In the genomic region with DNA sequence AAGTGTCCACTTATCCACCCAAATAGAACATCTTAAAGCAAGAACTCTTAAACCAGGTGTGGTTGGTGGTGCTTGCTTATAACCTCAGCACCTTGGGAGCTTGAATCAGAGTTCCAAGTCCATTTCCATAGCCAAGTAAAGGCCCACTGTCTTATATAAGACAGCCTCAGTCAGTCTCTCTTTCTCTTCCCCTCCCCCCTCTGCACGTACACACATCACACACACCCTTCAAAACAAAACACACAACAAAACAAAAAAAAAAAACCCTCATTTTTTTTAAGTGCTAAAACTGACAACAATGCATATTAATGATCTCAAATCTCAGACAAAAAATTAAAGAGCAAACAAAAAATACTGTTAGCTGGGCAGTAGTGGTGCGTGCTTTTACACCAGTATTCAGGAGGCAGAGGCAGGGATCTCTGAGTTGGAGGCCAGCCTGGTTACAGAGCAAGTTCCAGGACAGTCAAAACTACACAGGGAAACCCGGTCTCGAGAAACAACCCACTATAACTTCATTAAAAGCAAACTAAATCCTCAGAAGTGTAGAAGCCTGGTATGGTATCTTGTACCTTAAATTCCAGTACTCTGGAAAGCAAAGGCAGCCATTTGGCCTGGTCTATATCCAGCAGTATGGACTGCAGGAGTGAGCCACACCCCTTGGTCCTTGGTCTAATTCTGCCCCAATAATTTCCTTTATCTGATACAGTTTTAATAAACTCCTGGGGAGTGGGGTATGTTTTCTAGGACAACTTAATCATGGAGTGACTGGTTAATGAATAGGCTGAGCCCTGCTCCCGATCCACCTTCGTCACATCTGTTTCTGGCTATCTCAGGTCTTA, we compare ENCODE assay signal across 8 mouse cellular contexts. TPM values are rescaled to one million over a fixed set of nuclear protein-coding genes. Genes with fewer than 3 reads are reported as not detected.
DNase-seq lines count a peak whose midpoint lies in the region; ATAC-seq and TF ChIP-seq lines count a peak whose summit lies in the region.

No protein-coding gene starts in this region.

- peak overlapping the region; percentile 69 for H3K4me2 ChIP-seq in hindbrain, embryonic 14.5 days (replicated peaks)

- H3K4me3 ChIP-seq in thymus, adult 2 months (ENCODE audit: control insufficient read depth, insufficient read depth, low read length), result peak overlapping the region; percentile 58
- H3K4me3 ChIP-seq in hindbrain, embryonic 14.5 days (replicated peaks; ENCODE audit: low read length), result peak overlapping the region; percentile 87
- peak overlapping the region; percentile 83 for H3K4me3 ChIP-seq in midbrain, embryonic 10.5 days

- peaks cover 4% of the 10 kb centered on the region for H3K4me1 ChIP-seq in thymus, adult 2 months (replicated peaks; ENCODE audit: control insufficient read depth, insufficient read depth, low read length)
- H3K4me1 ChIP-seq in hindbrain, embryonic 14.5 days (replicated peaks; ENCODE audit: control insufficient read depth, insufficient read depth, low read length), result peaks cover 31% of the 10 kb centered on the region
- peaks cover 27% of the 10 kb centered on the region for H3K4me1 ChIP-seq in midbrain, embryonic 10.5 days

- H3K9ac ChIP-seq in hindbrain, embryonic 14.5 days, result peak overlapping the region; percentile 66

- no peaks in the 10 kb centered on the region for H3K27me3 ChIP-seq in thymus, adult 2 months (ENCODE audit: control insufficient read depth, insufficient read depth, low read length)
- H3K27me3 ChIP-seq in hindbrain, embryonic 14.5 days (ENCODE audit: control insufficient read depth, insufficient read depth, low read length), result no peaks in the 10 kb centered on the region
- no peaks in the 10 kb centered on the region for H3K27me3 ChIP-seq in midbrain, embryonic 10.5 days (ENCODE audit: low read depth, poor library complexity, severe bottlenecking)

- H3K36me3 ChIP-seq in thymus, adult 2 months (ENCODE audit: control insufficient read depth, insufficient read depth, low read length), result no peaks in the 10 kb centered on the region
- H3K36me3 ChIP-seq in hindbrain, embryonic 14.5 days (replicated peaks; ENCODE audit: control insufficient read depth, insufficient read depth), result no peaks in the 10 kb centered on the region
- H3K36me3 ChIP-seq in midbrain, embryonic 10.5 days, result no peaks in the 10 kb centered on the region

- ATAC-seq in CD4-positive, CD25-positive, alpha-beta regulatory T cell, adult 4 months, result no peak
- no peak for ATAC-seq in hindbrain, embryonic 14.5 days (ENCODE audit: low FRiP score)
- ATAC-seq in megakaryocyte progenitor cell, adult 5-6 weeks (replicated peaks; ENCODE audit: poor library complexity), result no peak

- peak overlapping the region; percentile 74 for H3K27ac ChIP-seq in thymus, adult 2 months (ENCODE audit: control insufficient read depth, insufficient read depth, low read length)
- peak overlapping the region; percentile 91 for H3K27ac ChIP-seq in hindbrain, embryonic 14.5 days
- H3K27ac ChIP-seq in midbrain, embryonic 10.5 days (replicated peaks), result peak overlapping the region; percentile 82

- no peak for TF ChIP-seq CTCF in thymus, adult 2 months (IDR thresholded peaks at IDR 0.05; ENCODE audit: borderline replicate concordance, control insufficient read depth, extremely low read depth, insufficient read depth, low read length, poor library complexity)

- 30% methylated on average over 6 of the region's 6 CpGs for WGBS in thymus, adult 2 months
- WGBS in hindbrain, embryonic 14.5 days, result 24% methylated on average over 6 of the region's 6 CpGs
- 28% methylated on average over 6 of the region's 6 CpGs for WGBS in midbrain, embryonic 10.5 days

- no peak for TF ChIP-seq POLR2A in thymus, adult 2 months (IDR thresholded peaks at IDR 0.05; ENCODE audit: control insufficient read depth, extremely low read depth, insufficient read depth, low read length, poor library complexity)

- no peaks in the 10 kb centered on the region for H3K9me3 ChIP-seq in hindbrain, embryonic 14.5 days (ENCODE audit: control insufficient read depth, low read length)
- no peaks in the 10 kb centered on the region for H3K9me3 ChIP-seq in midbrain, embryonic 10.5 days (replicated peaks)

- DNase-seq in CD4-positive, CD25-positive, alpha-beta regulatory T cell, adult 2 months (ENCODE audit: low read depth, low spot score), result peak; percentile 39
- DNase-seq in thymus, adult 2 months, result no peak
- no peak for DNase-seq in thymus, postnatal 10 days (ENCODE audit: low spot score in 2 of 2)
- DNase-seq in hindbrain, embryonic 14.5 days (ENCODE audit: low spot score), result peak; percentile 30
- DNase-seq in midbrain, embryonic 10.5 days (ENCODE audit: low spot score), result peak; percentile 18
- no peak for DNase-seq in urinary bladder, postnatal 36 days (ENCODE audit: low spot score in 2 of 2)

RNA-seq across cellular contexts. Expression of a gene that starts 1.3 kb away (rescaled TPM):
- polyA plus RNA-seq in CD4-positive, CD25-positive, alpha-beta regulatory T cell, adult 4 months (2017; shearing (Covaris generic)), result 10 to 100 TPM; 46.0 to 55.2 TPM
- 8.1 and 8.6 TPM in 2 replicates for polyA plus RNA-seq in thymus, adult 2 months (2012; rRNA removed)
- 56.7 and 71.8 TPM in 2 replicates for polyA plus RNA-seq in hindbrain, embryonic 14.5 days (2014; fragmentation: Nextera tagmentation; extraction: Ambion mirVana)
- 44.0 and 47.1 TPM in 2 replicates for polyA plus RNA-seq in midbrain, embryonic 10.5 days (2016; fragmentation: Nextera tagmentation; extraction: Ambion mirVana)
- 33.3 and 35.8 TPM in 2 replicates for total RNA-seq in megakaryocyte progenitor cell, adult 5-6 weeks (2015)
- total RNA-seq in megakaryocyte progenitor cell, adult 5-6 weeks (2017), result 36.4 and 46.2 TPM in 2 replicates

RNA-seq across cellular contexts. Expression of a gene that starts 49.8 kb away (rescaled TPM):
- polyA plus RNA-seq in CD4-positive, CD25-positive, alpha-beta regulatory T cell, adult 4 months (2017; shearing (Covaris generic)), result 10 to 100 TPM; 37.6 to 41.0 TPM
- polyA plus RNA-seq in thymus, adult 2 months (2012; rRNA removed), result 56.4 and 59.1 TPM in 2 replicates
- polyA plus RNA-seq in hindbrain, embryonic 14.5 days (2014; fragmentation: Nextera tagmentation; extraction: Ambion mirVana), result 14.1 and 15.5 TPM in 2 replicates
- polyA plus RNA-seq in midbrain, embryonic 10.5 days (2016; fragmentation: Nextera tagmentation; extraction: Ambion mirVana), result 50.1 and 51.6 TPM in 2 replicates
- 24.2 and 24.6 TPM in 2 replicates for total RNA-seq in megakaryocyte progenitor cell, adult 5-6 weeks (2015)
- total RNA-seq in megakaryocyte progenitor cell, adult 5-6 weeks (2017), result 19.0 and 20.4 TPM in 2 replicates

Comparison
In these comparisons a context has a peak if more than half of its experiments do, and no peak if none do; other contexts are left out.
1. DNase-seq: peak in CD4-positive, CD25-positive, alpha-beta regulatory T cell, adult 2 months (single experiment), hindbrain, embryonic 14.5 days (single experiment) and midbrain, embryonic 10.5 days (single experiment); none in thymus, adult 2 months (single experiment), thymus, postnatal 10 days (0 of 2) and urinary bladder, postnatal 36 days (0 of 2).
2. Peak in every context shown above with its lines, with median percentiles within 50 percentile points of each other: H3K27ac ChIP-seq and H3K4me3 ChIP-seq.